Mouse (Mus musculus) forebrain, embryonic 11.5 days (tissue): ENCODE data around the gene Sprr2f. TPM values are rescaled to one million over a fixed set of nuclear protein-coding genes. Genes with fewer than 3 reads are reported as not detected.

Experiments used
- ATAC-seq: fragments of 200-750 bp; cut with Nextera tagmentation; replicated peaks from 2 replicates; pipeline ENCODE4 v1.8.0; 2017; ENCODE audit warnings: moderate TSS enrichment; ENCODE audit not compliant: low FRiP score
- DNase-seq: peaks from one replicate; pipeline ENCODE4 v3.0.0-alpha.2; 2017; ENCODE audit warnings: low spot score
- H3K27ac ChIP-seq: fragments of 300-500 bp; sonication (generic); 2 replicates; pipeline ENCODE4 v1.5.1; 2014; ENCODE audit warnings: low read depth, low read length
- H3K27me3 ChIP-seq: fragments of 300-500 bp; sonication (generic); 2 replicates; pipeline ENCODE4 v1.6.1; 2014; ENCODE audit warnings: mild to moderate bottlenecking, low read length, mixed read lengths; ENCODE audit not compliant: control insufficient read depth, insufficient read depth
- H3K36me3 ChIP-seq: fragments of 300-500 bp; sonication (generic); 2 replicates; pipeline ENCODE4 v1.6.1; 2014; ENCODE audit warnings: mild to moderate bottlenecking, low read length, moderate library complexity, mixed read lengths; ENCODE audit not compliant: control insufficient read depth, insufficient read depth
- H3K4me1 ChIP-seq: fragments of 300-500 bp; sonication (generic); replicated peaks from 2 replicates; pipeline ENCODE4 v1.6.1; 2014; ENCODE audit warnings: low read length, mixed read lengths; ENCODE audit not compliant: control insufficient read depth, insufficient read depth
- H3K4me2 ChIP-seq: fragments of 300-500 bp; sonication (generic); 2 replicates; pipeline ENCODE4 v1.6.1; 2014; ENCODE audit warnings: low read depth, mild to moderate bottlenecking, low read length, moderate library complexity, mixed read lengths; ENCODE audit not compliant: severe bottlenecking
- H3K4me3 ChIP-seq: fragments of 300-500 bp; sonication (generic); 2 replicates; pipeline ENCODE4 v1.5.1; 2014; ENCODE audit warnings: low read depth, low read length
- H3K9ac ChIP-seq: fragments of 300-500 bp; sonication (generic); 2 replicates; pipeline ENCODE4 v1.6.1; 2014; ENCODE audit warnings: low read length
- H3K9me3 ChIP-seq: fragments of 300-500 bp; sonication (generic); 2 replicates; pipeline ENCODE4 v1.6.1; 2016; ENCODE audit warnings: low read length, mixed read lengths; ENCODE audit not compliant: control insufficient read depth
- WGBS: fragments of 180-500 bp; shearing (Covaris S2); extraction: QIAGEN DNeasy Blood & Tissue Kit; methylation state at CpG from one replicate; pipeline ENCODE4 v1.1.7; 2014; 5-methylcytosine and 5-hydroxymethylcytosine counted together
- polyA plus RNA-seq: library from polyadenylated mRNA; unstranded; fragments of >200 nt; fragmentation: Nextera tagmentation; extraction: Ambion mirVana; gene quantifications from 2 replicates; pipeline ENCODE4 v1.2.1, GENCODE M21; 2014

Sprr2f gene
- polyA plus RNA-seq, result not detected in 2 replicates

DNA sequence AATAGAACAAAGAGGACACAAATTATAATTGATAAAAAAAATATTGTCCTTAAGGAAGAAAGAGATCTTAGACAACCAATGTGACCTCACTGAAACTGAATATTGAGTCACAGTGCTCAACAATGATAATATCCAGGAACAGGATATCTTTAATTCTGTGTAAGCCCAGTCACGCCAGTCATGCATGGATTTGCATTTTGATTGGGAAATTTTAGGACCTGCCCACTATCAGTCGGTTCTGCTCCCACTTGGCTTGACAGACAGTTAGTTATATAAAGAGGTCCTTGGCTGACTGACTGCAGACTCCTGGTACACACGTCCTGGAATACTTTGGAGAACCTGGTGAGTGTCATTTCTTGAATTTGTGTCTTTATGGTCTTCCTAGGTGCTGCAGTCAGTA is at the start of gene Sprr2f:
Gene Sprr2f (plus strand): TSS at position 301 of the 400 bp plus-strand sequence.
- Histone ChIP-seq H3K9me3 (no peaks in the 10 kb centered on the region), H3K27ac (no peak within 1 kb of the TSS), H3K4me2 (no peak within 1 kb of the TSS), H3K4me1 (no peaks in the 10 kb centered on the region), H3K36me3 (no peaks in the 10 kb centered on the region), H3K4me3 (no peak within 1 kb of the TSS), H3K9ac (no peak within 1 kb of the TSS), H3K27me3 (no peaks in the 10 kb centered on the region)
- 81% methylated on average over 3 of the region's 3 CpGs for WGBS
- ATAC-seq (no peak), DNase-seq (no peak)

DNA sequence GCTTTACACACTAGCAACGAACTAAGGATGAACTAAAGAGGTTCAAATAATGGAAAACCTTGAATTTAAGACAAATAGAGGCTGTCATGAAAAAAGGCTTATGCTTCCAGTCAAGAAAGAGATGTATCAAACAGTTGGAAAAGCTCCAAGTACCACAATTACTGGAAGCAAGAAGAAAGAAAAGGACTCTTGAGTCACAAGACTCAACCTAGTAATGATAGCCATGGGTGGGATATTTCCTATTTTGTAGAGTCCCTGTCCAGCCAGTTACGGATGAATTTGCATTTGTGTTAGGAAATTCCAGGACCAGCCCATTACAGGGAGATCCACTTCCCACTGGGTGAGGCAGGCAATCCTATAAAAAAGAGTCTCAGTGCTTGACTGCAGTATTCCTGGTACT is 48.7 kb upstream of the Sprr2f start, which contains the start of gene Sprr2b:
Gene Sprr2b (plus strand): TSS at position 301 of the 400 bp plus-strand sequence.
- ATAC-seq, result no peak
- no peak within 1 kb of the TSS for H3K4me2 ChIP-seq
- H3K36me3 ChIP-seq, result no peaks in the 10 kb centered on the region
- H3K27me3 ChIP-seq, result no peaks in the 10 kb centered on the region
- no peak within 1 kb of the TSS for H3K27ac ChIP-seq
- H3K9ac ChIP-seq, result no peak within 1 kb of the TSS
- no peaks in the 10 kb centered on the region for H3K4me1 ChIP-seq
- H3K4me3 ChIP-seq, result no peak within 1 kb of the TSS
- H3K9me3 ChIP-seq, result no peaks in the 10 kb centered on the region
- WGBS, result 76% methylated on average over 2 of the region's 2 CpGs
- no peak for DNase-seq

DNA sequence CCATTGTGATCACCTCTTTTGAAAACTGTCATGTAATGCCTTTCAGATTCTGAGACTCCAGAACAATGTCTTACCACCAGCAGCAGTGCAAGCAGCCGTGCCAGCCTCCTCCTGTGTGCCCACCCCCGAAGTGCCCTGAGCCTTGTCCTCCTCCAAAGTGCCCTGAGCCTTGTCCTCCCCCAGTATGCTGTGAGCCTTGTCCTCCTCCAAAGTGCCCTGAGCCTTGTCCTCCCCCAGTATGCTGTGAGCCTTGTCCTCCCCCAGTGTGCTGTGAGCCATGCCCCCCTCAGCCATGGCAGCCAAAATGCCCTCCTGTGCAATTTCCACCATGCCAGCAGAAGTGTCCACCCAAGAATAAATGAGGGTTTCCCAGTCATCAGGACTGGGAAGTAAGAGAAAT is 47.6 kb upstream of the Sprr2f start:
- no peaks in the 10 kb centered on the region for H3K27me3 ChIP-seq
- WGBS, result 72% methylated on average over 2 of the region's 2 CpGs
- no peak overlapping the region for H3K9ac ChIP-seq
- DNase-seq, result no peak
- no peak for ATAC-seq
- H3K9me3 ChIP-seq, result no peaks in the 10 kb centered on the region
- H3K4me1 ChIP-seq, result no peaks in the 10 kb centered on the region
- H3K4me2 ChIP-seq, result no peak overlapping the region
- H3K36me3 ChIP-seq, result no peaks in the 10 kb centered on the region
- H3K4me3 ChIP-seq, result no peak overlapping the region
- H3K27ac ChIP-seq, result no peak overlapping the region

DNA sequence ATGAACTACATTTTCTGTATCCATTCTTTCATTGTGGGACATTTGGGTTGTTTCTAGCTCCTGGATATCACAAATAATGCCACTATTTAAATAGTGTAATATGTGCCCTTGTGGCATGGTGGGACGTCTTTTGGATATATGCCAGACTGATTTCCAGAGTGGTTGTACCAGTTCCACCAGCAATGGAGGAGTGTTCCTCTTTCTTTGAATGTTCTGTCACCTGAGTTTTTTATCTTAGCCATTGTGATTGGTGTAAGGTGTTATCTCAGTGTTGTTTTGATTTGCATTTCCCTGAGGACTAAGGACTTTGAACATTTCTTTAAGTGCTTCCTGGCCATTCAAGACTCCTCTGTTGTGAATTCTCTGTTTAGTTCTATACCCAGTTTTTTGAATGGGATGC is 28.7 kb upstream of the Sprr2f start:
- 86% methylated on average over 1 of the region's 1 CpGs for WGBS
- Histone ChIP-seq H3K4me1 (no peaks in the 10 kb centered on the region), H3K9me3 (no peaks in the 10 kb centered on the region), H3K4me2 (no peak overlapping the region), H3K4me3 (no peak overlapping the region), H3K9ac (no peak overlapping the region), H3K36me3 (no peaks in the 10 kb centered on the region), H3K27me3 (no peaks in the 10 kb centered on the region), H3K27ac (no peak overlapping the region)
- no peak for ATAC-seq
- DNase-seq, result no peak

DNA sequence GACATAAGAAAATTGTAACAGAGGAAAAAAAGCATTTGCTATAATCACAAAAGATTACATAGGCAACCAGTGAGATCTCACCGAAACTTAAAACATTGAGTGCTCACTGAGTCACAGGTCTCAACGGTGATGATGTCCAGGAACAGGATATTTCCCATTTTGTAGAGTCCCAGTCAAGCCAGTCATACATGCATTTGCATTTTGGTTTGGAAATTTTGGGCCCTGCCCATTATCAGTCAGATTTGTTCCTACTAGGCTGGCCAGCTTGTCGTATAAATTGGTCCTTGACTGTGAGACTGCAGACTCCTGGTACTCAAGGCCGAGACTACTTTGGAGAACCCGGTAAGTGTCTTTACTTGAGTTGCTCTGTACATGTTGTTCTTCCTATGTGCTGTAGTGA is 26.1 kb upstream of the Sprr2f start, which contains the start of gene Sprr2d:
Gene Sprr2d (plus strand): TSS at position 301 of the 400 bp plus-strand sequence.
- H3K4me1 ChIP-seq, result no peaks in the 10 kb centered on the region
- 93% methylated on average over 5 of the region's 5 CpGs for WGBS
- ATAC-seq, result no peak

DNA sequence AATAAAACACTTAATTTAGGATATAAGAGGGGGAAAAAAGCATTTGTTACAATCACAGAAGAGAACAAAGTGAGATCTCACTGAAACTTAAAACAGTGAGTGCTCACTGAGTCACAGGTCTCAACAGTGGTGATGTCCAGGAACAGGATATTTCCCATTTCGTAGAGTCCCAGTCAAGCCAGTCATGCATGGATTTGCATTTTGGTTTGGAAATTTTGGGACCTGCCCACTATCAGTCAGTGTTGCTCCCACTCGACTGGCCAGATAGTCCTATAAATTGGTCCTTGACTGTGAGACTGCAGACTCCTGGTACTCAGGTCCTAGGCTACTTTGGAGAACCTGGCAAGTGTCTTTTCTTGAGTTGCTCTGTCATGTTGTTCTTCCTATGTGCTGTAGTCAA is 13.1 kb upstream of the Sprr2f start, which contains the start of gene Sprr2e:
Gene Sprr2e (plus strand): TSS at position 301 of the 400 bp plus-strand sequence.
- H3K9me3 ChIP-seq, result no peaks in the 10 kb centered on the region
- H3K36me3 ChIP-seq, result no peaks in the 10 kb centered on the region
- no peak within 1 kb of the TSS for H3K4me2 ChIP-seq
- ATAC-seq (no peak), DNase-seq (no peak)
- H3K9ac ChIP-seq, result no peak within 1 kb of the TSS
- no peaks in the 10 kb centered on the region for H3K4me1 ChIP-seq
- no peak within 1 kb of the TSS for H3K4me3 ChIP-seq
- 82% methylated on average over 2 of the region's 2 CpGs for WGBS
- H3K27me3 ChIP-seq, result no peaks in the 10 kb centered on the region
- no peak within 1 kb of the TSS for H3K27ac ChIP-seq

More for the DNA sequence above, 26.1 kb upstream of the Sprr2f start, which contains the start of gene Sprr2d:
- no peak within 1 kb of the TSS for H3K9ac ChIP-seq
- H3K4me2 ChIP-seq, result no peak within 1 kb of the TSS
- no peak within 1 kb of the TSS for H3K27ac ChIP-seq
- H3K36me3 ChIP-seq, result no peaks in the 10 kb centered on the region
- no peaks in the 10 kb centered on the region for H3K27me3 ChIP-seq
- DNase-seq, result no peak
- H3K4me3 ChIP-seq, result no peak within 1 kb of the TSS
- no peaks in the 10 kb centered on the region for H3K9me3 ChIP-seq

DNA sequence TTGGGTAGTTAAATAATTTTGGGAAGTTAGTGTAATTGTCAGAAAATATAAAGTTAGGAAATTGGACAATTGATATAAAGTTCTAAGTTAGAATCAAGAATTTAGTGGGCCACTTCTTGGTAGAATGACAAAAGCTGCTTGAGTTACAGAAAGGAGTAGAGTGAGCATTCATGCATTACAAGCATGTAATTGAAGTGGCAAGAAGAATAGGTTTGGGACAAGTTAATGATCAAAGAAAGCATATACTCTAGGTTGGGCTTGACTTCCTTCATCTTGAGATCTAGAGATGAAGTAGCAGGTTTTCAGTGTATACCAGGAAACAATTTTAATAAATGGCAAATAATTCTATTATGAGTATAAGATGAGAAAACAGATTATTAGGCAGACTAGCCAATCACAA is 3.4 kb upstream of the Sprr2f start:
- no peak overlapping the region for H3K9ac ChIP-seq
- no peak overlapping the region for H3K4me2 ChIP-seq
- no peaks in the 10 kb centered on the region for H3K9me3 ChIP-seq
- no peaks in the 10 kb centered on the region for H3K27me3 ChIP-seq
- no peak overlapping the region for H3K4me3 ChIP-seq
- no peaks in the 10 kb centered on the region for H3K4me1 ChIP-seq
- no peaks in the 10 kb centered on the region for H3K36me3 ChIP-seq
- ATAC-seq (no peak), DNase-seq (no peak)
- H3K27ac ChIP-seq, result no peak overlapping the region

DNA sequence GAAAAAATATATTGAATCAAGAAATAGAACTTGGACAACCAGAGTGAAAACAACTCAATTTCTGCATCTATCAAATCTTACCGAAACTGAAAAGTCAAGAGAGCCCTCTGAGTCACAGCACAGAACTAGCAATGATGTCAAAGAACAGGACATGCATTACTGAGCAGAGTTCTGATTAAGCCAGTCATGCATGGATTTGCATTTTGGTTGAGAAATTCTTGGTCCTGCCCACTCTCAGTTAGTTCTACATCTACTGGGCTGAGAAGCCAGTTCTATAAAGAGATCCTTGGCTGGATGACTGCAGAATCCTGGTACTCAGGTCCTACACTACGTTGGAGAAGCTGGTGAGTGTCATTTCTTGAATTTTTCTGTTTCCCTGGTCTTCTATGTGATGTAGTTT is 8.6 kb downstream of the Sprr2f start:
- no peak overlapping the region for H3K9ac ChIP-seq
- no peaks in the 10 kb centered on the region for H3K4me1 ChIP-seq
- no peaks in the 10 kb centered on the region for H3K9me3 ChIP-seq
- H3K4me2 ChIP-seq, result no peak overlapping the region
- no peaks in the 10 kb centered on the region for H3K36me3 ChIP-seq
- no peak overlapping the region for H3K27ac ChIP-seq
- WGBS, result 74% methylated on average over 2 of the region's 2 CpGs
- no peaks in the 10 kb centered on the region for H3K27me3 ChIP-seq
- DNase-seq (no peak), ATAC-seq (no peak)
- no peak overlapping the region for H3K4me3 ChIP-seq

DNA sequence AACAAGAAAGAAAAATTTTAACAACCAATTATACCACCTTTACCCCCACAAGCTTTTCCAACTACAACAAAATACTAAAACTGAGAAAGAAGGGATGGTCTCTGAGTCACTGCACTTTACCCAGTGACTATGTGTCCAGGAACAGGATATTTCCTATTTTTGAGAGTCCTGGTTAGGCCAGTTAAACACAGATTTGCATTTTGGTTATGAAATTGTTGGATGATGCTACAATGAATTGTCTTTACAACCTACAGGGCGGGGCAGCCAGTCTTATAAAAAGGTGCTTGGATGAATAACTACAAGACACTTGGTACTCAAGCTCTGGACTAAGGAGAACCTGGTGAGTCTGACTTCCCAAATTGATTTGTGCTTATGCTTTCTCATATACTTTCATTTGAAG is 20.4 kb downstream of the Sprr2f start, which contains the start of gene Sprr2h:
Gene Sprr2h (plus strand): TSS at position 301 of the 400 bp plus-strand sequence.
- Histone ChIP-seq H3K9ac (no peak within 1 kb of the TSS), H3K4me3 (no peak within 1 kb of the TSS), H3K36me3 (no peaks in the 10 kb centered on the region), H3K27me3 (no peaks in the 10 kb centered on the region), H3K4me2 (no peak within 1 kb of the TSS), H3K9me3 (no peaks in the 10 kb centered on the region), H3K27ac (no peak within 1 kb of the TSS), H3K4me1 (no peaks in the 10 kb centered on the region)
- whole genome bisulfite sequencing, result 91% methylated on average over 1 of the region's 1 CpGs
- ATAC-seq (no peak), DNase-seq (no peak)
